In the genomic region with DNA sequence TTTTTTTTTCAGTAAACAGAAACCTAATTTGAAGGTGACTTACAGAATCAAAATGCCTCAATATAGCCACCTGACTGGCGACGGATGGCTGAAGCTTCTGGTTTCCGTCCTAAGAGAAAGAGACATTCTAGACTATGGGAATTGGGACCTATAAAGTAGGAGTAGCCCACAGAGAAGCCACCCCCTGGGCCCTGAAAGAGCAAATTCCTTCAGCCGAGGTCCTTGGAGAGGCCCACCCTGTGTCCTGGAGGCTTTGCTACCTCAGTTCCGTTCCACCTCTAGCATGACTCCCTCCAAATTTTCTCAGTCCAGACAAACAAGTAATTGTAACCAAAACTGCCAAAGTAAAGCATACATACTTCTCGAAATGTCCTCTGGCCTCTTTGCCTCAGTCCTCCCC, we compare ENCODE assay signal across 20 mouse cellular contexts. TPM values are rescaled to one million over a fixed set of nuclear protein-coding genes. Genes with fewer than 3 reads are reported as not detected.
DNase-seq lines count a peak whose midpoint lies in the region; TF ChIP-seq lines count a peak whose summit lies in the region.
"Had no signal": no experiment of that assay in that cellular context is flagged by ENCODE, and none has a peak within 500 bp of the region (broad histone marks: within the 10 kb centered on the region; RNA-seq: fewer than 3 reads in every experiment).

No protein-coding gene starts in this region.

- peak overlapping the region; percentile 53 for H3K4me3 ChIP-seq in testis, adult 2 months (ENCODE audit: control insufficient read depth, low read depth, low read length)
- no peak overlapping the region for H3K4me3 ChIP-seq in myocyte
- H3K4me3 ChIP-seq: embryonic facial prominence, embryonic 10.5 days had no signal

- no peaks in the 10 kb centered on the region for H3K27me3 ChIP-seq in testis, adult 2 months (ENCODE audit: control insufficient read depth, insufficient read depth, low read length)
- H3K27me3 ChIP-seq in myocyte (ENCODE audit: control insufficient read depth, insufficient read depth, insufficient read length): no peaks in the 10 kb centered on the region
- H3K27me3 ChIP-seq: CH12.LX; hindbrain, embryonic 13.5 days had no signal

- H3K27ac ChIP-seq in testis, adult 2 months (ENCODE audit: control insufficient read depth, insufficient read depth, low read depth, low read length): no peak overlapping the region
- H3K27ac ChIP-seq: hindbrain, embryonic 13.5 days; hindbrain, postnatal 0 days had no signal

- peak overlapping the region; percentile 5 for H3K4me2 ChIP-seq in myocyte (ENCODE audit: low read depth)

- peak; percentile 49 for DNase-seq in cerebellum, adult 9-11 months
- DNase-seq in cerebellum, adult 11 months: no peak
- DNase-seq in testis, postnatal 10 days (ENCODE audit: low spot score): no peak
- no peak for DNase-seq in heart, postnatal 10 days
- no peak for DNase-seq in natural killer cell, adult 2 months (ENCODE audit: low spot score in 2 of 2)
- DNase-seq: cerebellum, adult 8-10 months; gastrocnemius, adult 2 months; gastrocnemius, postnatal 25 days; heart, postnatal 14 days had no signal

- TF ChIP-seq CTCF in testis, adult 2 months (IDR thresholded peaks at IDR 0.05; ENCODE audit: control insufficient read depth, insufficient read depth, insufficient replicate concordance, low read depth, low read length): no peak

- intact Hi-C loops in heart, postnatal 10 days (cut with DNase I): no loop called here

- H3K36me3 ChIP-seq in testis, adult 2 months (ENCODE audit: control insufficient read depth, insufficient read depth, low read length): no peaks in the 10 kb centered on the region
- no peaks in the 10 kb centered on the region for H3K36me3 ChIP-seq in myocyte (ENCODE audit: control insufficient read depth, insufficient read depth)
- H3K36me3 ChIP-seq: forebrain, embryonic 10.5 days; heart, embryonic 10.5 days; hindbrain, embryonic 13.5 days had no signal

- no peak overlapping the region for H3ac ChIP-seq in myocyte (ENCODE audit: control insufficient read depth, insufficient read length)

- H3K4me1 ChIP-seq in testis, adult 2 months (ENCODE audit: control insufficient read depth, insufficient read depth, low read length): peaks cover 3% of the 10 kb centered on the region

- TF ChIP-seq POLR2A in testis, adult 2 months (IDR thresholded peaks at IDR 0.05; ENCODE audit: control insufficient read depth, low read depth, low read length): no peak
- TF ChIP-seq POLR2A in myocyte (IDR thresholded peaks at IDR 0.05; ENCODE audit: insufficient read length, low read depth): no peak

- peaks cover 28% of the 10 kb centered on the region for H3K79me2 ChIP-seq in myocyte (ENCODE audit: control insufficient read depth, insufficient read depth)

TF ChIP-seq in myocyte, 11 proteins besides CTCF, POLR2A, EP300 and RAD21:
- TF ChIP-seq TCF3 (IDR thresholded peaks at IDR 0.05; ENCODE audit: insufficient read length, low read depth) (no peak), E2F4 (IDR thresholded peaks at IDR 0.05; ENCODE audit: insufficient read depth) (no peak), MYOD1 (IDR thresholded peaks at IDR 0.05; ENCODE audit: control insufficient read depth in 1 of 3, insufficient read length in 2 of 3, low read depth in 2 of 3) (no peak), MYOG (IDR thresholded peaks at IDR 0.05; ENCODE audit: control insufficient read depth in 1 of 3, insufficient read depth in 1 of 3, insufficient read length in 2 of 3, low read depth in 2 of 3) (no peak), USF1 (IDR thresholded peaks at IDR 0.05; ENCODE audit: low read depth) (no peak), SRF (IDR thresholded peaks at IDR 0.05; ENCODE audit: control insufficient read depth, insufficient read length, low read depth) (no peak), TCF12 (IDR thresholded peaks at IDR 0.05; ENCODE audit: insufficient read depth, poor library complexity, severe bottlenecking) (no peak), REST (IDR thresholded peaks at IDR 0.05; ENCODE audit: insufficient read depth, insufficient read length) (no peak), CEBPB (IDR thresholded peaks at IDR 0.05; ENCODE audit: insufficient read depth, poor library complexity, severe bottlenecking) (no peak), POLR2AphosphoS2 (IDR thresholded peaks at IDR 0.05; ENCODE audit: insufficient read length, low read depth) (no peak), MAX (IDR thresholded peaks at IDR 0.05; ENCODE audit: low read depth) (no peak)

RNA-seq across cellular contexts. Expression of a gene that starts 34.3 kb away (rescaled TPM):
- 0.15 TPM in 1 of 2 replicates, not detected in the other for polyA plus RNA-seq in testis, adult 2 months (2012; rRNA removed)
- polyA plus RNA-seq in myocyte (2012; fragmentation: generic; extraction: Trizol): 0.49 TPM
- total RNA-seq in heart, postnatal 10 days (2021): not detected
- total RNA-seq: adrenal gland, adult 8-10 months; adrenal gland, postnatal 4 days; gastrocnemius, postnatal 25 days; heart, postnatal 14 days had no signal
- polyA plus RNA-seq: erythroblast, embryonic 14.5 days had no signal

RNA-seq across cellular contexts. Expression of a gene that starts 34.4 kb away (rescaled TPM):
- 11.5 and 12.1 TPM in 2 replicates for polyA plus RNA-seq in testis, adult 2 months (2012; rRNA removed)
- polyA plus RNA-seq in myocyte (2012; fragmentation: generic; extraction: Trizol): 1.6 TPM
- 1 to 10 TPM; 5.1 to 6.7 TPM for total RNA-seq in heart, postnatal 10 days (2021)
